Mouse (Mus musculus) activated CD4-positive, CD25-positive, alpha-beta regulatory T cell (primary cell): Measurements from ENCODE around the gene Cyb5r4. TPM values are rescaled to one million over a fixed set of nuclear protein-coding genes. Genes with fewer than 3 reads are reported as not detected.

ENCODE experiments used
- polyA plus RNA-seq, 2 experiments: library from polyadenylated mRNA; unstranded; fragments of 100-300 nt; shearing (Covaris generic); gene quantifications; one replicate each; pipeline ENCODE4 v1.2.1; 2017

Cyb5r4 gene
- polyA plus RNA-seq, result 10 to 100 TPM; 71.3 to 74.1 TPM

DNA sequence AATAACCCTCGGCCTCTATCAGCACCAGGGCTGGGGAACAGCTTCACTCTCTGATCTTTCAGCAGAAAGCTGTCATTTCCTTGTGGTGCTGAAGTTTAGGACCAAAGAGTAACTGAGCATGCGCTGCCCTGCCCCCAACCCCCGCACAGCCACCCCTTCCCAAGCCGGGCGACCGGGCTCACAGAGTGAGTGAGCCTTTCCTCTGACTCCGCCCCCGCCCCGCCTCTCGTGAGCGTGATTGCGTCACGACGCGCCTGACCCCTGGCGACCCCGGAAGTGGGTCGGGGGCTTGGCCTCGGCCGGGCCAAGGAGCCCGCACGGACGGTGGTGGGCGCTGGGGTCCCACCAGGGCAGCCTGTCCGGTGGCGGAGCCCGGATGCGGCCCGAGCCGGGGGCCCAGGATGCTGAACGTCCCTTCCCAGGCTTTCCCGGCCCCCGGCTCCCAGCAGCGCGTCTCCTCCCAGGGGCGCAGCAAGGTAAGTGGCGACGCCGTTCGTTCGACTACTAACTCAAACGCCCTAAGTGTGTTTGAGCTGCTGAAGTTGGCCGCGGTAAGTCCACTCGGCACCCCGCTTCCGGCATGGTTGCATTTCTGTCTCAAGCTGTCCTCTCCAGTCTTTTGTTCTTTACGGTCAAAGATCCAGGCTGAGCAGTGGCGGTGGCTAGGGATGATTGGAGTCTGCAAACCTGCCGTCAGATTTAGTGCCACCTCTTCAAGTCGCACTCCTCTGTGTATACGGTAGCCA, at the start of gene Cyb5r4:
Gene Cyb5r4 (plus strand): TSS at position 237 of the 746 bp plus-strand sequence.

DNA sequence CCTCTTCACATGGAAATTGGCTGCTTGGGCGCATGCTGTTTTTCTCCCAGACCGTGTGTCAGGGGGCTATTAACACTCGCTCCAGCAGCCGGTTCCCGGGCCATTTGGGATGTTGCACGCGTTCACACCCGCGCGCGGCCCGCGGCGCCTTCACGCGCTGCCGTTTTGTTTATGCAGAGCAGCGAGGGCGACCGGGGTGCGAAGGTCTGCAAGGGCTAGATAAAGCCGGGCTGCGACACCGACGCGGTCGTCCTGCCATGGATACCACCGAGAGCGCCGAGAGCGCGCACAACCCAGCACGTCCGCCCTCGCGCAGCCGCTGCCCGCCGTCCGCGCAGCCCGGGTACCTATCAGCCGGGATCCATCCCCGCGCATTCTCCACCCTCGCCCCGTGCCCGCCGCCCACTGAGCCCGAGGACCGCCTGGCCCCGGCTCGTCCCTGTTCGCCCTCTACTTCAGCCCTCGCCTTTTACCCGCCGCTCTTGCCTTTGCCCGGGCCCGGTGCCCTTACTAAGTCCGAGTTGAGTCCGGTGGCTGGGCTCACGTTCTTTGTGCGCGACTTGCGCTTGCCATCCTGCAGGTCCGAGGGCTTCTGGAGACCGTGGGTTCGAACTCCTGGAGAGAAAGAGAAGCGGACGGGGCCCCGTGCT, 6.4 kb upstream of the Cyb5r4 start, which contains the start of gene Ripply2:
Gene Ripply2 (plus strand): TSS at position 250 of the 650 bp plus-strand sequence.

Other genes with a start within 250 kb of the Cyb5r4 start
- under 1 TPM in 1 of 2 experiments, not detected in 1; 0.44 TPM for gene Snap91, start 141.4 kb upstream of the Cyb5r4 start, polyA plus RNA-seq
- gene Ripply2, start 6.5 kb upstream of the Cyb5r4 start, polyA plus RNA-seq, result not detected
- gene Mrap2, start 122.3 kb downstream of the Cyb5r4 start, polyA plus RNA-seq, result under 1 TPM in 1 of 2 experiments, not detected in 1; 0.50 TPM
- gene Cep162, start 233.5 kb downstream of the Cyb5r4 start, polyA plus RNA-seq, result 10 to 100 TPM in 1 of 2 experiments, 1 to 10 TPM in 1; 5.9 to 10.9 TPM